Mouse (Mus musculus) monocyte, adult 2 months (primary cell): Measurements from ENCODE around the gene Yae1d1.
"Not testable (repeated sequence)": the region's sequence is repeated elsewhere in the genome, so short reads cannot be mapped to it uniquely, and the experiment has no call there.

Experiments
- DNase-seq, 2 experiments: peaks; one replicate each; pipeline ENCODE4 v3.0.0; 2022; ENCODE audit warnings: low spot score in 2 of 2, low read depth in 1 of 2

Yae1d1 gene

DNA sequence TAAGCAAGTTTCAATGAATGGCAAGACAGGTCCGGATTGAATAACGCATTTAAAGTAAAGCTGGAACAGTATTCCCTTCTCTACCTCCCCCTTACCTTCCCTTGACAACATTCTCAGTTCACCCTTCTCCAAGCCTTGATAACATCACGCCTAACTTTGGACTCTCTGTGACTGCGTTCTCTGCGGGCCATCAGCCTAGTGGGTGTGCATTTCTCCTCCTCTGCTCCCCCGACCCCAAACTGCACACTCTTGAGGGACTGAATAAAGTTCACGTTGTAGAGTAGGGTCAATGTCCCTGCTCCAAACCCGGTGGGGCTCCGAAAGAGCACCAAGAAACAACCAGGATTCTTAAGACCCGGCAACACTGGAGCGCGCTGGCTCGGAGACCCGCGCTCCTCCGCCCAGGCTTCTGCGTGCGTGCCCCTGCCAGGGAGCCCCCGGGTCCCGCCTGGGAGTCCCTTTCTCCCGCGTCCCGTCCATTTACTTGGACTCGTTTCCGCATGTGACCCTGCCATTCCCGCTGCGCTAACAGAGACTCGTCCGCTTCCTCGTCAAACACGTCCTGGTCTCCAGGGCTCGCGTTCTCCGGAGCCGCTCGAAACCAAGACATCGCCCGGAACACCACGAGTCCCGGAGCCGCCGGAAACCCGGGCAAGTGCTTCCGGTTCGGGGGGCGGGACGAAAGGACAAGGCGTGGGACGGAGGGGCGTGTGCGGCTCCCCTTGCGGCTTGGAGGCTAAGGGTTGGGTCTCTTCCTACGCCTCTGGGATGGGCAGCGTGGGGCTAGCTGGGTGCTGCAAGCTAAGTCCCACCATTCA lies at the start of gene Yae1d1:
TSS of gene Yae1d1 (minus strand) at position 653 of the 818 bp plus-strand sequence.
- peak; percentile 49 to 72 for DNase-seq

DNA sequence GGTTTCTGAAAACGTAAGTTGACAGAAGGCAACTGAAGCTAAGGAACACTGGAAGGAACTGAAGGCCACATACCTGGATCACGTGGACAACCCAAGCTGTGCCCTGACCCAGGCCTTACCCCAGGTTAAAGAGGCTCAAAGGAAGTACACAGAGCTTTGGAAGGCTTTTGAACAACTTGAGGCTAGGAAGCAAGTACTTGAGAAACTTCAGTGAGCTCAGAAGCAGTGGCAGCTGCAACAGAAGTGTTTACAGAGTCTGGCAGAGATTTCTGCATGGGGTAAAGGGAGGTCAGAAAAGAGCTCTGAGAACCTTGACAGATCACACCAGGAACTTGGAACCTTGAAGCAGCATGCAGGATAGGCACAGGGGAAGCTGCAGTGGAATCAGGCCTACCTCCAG lies 45.7 kb upstream of the Yae1d1 start:
- DNase-seq: no peak

DNA sequence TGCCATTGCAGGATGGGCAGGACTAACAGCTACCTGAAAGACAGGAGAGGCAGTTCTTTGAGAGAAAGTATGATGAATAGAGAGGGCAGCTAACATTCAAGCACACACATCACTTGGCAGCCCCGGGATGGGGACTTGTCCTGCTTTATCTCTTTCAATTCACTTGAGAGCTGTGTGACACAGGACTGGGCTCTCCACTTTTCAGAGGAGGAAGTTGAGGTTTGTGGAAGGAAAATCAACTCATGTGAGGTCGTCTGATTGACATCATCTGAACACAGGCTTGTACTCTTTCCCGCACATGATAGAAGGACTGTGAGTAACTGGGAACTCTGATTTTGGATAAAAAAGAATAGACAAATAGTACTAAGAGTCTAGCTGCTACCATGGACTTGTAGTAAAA lies 23.5 kb upstream of the Yae1d1 start:
- no peak for DNase-seq

DNA sequence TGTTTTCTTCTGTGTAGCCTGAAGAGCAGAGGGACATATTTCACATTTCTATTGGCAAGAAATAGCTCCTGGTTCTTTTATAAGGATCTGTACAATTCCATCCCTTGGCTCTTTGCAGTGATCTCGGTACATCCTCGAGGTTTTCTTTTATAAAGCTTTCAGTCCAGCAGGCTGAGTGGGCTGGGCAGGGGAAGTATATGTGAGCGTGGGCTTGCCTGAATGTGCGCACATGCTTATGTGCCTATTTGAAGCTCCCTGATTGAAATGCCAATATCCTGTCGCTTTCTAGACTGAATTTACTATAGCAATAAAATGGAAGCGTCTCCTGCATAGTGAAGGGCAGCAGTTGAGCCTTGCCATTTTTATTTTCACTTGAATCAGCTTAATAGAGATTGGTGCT lies 20.1 kb upstream of the Yae1d1 start:
- no peak for DNase-seq

DNA sequence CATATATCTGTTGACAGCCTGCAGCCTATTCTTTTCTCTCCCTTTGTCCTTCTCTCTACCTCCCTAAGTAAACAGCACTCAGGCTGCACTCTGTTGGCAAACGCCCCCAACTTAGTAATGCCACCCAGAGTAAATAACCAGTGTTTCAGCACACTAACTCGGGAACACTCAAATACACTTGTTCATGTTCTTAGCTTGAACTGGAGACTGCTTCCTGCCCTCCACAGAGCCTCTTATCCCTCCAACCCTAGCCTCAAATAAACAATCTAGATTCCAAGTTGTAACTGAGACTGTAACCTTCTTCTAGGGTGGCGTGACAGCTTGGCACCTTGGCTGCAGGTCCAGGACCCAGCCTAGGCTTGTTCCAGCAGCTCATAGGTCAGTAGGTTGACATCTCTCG lies 17.9 kb upstream of the Yae1d1 start:
- no peak for DNase-seq

DNA sequence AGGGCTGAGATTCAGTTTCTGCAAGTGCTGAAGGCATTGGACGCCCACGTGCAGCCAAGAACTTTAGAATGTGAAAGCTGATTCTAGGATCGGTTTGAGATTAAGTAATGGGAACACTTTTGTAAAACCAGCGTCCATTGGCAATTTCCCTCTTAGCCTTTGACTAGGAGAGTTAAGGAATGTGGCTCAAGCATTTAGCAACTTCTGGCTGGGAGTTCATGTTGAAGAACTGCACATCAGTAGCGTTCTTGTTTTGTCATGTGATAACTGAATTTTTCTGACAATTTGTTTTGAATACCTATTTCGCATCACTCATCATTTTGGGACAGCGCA lies 332 bp upstream of the Yae1d1 start:
- no peak for DNase-seq

DNA sequence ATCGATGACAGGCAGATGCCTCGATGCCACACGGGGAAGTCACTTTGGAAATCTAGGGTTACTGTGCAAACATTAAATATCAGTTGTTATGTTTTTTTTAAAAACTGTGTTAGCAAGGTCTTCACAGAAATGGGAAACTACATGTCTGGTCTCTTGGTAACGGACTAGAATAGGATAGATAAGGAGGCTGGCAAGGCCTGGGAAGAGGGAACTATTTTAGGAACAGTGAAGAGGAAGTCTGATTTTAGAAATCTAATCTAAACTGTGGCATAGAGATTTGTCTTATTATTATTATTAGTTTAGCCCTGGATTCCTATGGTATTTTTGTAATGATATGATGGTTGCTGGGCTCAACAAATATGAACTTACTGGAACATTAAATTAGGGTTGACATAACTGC lies 1.1 kb downstream of the Yae1d1 start:
- DNase-seq: no peak

DNA sequence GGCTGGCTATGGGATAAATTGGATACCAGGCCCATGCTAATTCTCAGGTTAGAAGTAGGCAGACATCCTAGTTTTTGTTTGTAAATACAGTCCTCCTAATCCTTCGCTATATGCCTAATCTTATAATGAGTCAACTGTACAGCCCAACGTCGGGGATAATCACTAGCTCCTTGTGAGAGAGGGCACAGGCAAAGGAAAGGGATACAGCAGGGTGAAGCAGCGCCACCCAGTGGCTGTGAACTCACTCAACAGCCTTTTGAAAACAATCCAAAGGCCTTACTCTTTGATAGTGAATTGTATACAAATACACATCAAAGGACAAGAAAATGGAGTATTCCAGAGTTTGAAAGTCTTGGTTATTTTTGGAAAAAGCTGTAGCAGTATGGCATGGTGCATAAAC lies 10.0 kb downstream of the Yae1d1 start:
- peak in 1 of 2 experiments; percentile 15 for DNase-seq

DNA sequence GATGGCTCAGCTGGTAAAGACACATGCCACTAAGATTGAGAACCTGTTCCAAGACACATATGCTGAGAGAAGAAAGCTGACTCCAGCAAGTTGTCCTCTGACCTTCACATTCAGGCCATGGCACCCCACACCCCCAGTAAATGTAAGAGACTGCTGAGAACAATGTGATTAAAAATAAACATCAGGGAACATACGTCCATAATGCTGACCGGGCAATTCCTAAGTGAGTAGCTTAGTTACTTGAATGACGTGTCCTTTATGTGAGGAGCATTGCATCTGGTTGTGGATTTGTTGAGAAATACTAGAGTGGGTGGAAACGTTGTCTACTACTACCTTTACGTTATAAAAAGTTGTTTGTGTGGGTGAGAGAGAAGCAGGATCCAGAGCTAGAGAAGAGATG lies 10.5 kb downstream of the Yae1d1 start:
- DNase-seq: no peak

DNA sequence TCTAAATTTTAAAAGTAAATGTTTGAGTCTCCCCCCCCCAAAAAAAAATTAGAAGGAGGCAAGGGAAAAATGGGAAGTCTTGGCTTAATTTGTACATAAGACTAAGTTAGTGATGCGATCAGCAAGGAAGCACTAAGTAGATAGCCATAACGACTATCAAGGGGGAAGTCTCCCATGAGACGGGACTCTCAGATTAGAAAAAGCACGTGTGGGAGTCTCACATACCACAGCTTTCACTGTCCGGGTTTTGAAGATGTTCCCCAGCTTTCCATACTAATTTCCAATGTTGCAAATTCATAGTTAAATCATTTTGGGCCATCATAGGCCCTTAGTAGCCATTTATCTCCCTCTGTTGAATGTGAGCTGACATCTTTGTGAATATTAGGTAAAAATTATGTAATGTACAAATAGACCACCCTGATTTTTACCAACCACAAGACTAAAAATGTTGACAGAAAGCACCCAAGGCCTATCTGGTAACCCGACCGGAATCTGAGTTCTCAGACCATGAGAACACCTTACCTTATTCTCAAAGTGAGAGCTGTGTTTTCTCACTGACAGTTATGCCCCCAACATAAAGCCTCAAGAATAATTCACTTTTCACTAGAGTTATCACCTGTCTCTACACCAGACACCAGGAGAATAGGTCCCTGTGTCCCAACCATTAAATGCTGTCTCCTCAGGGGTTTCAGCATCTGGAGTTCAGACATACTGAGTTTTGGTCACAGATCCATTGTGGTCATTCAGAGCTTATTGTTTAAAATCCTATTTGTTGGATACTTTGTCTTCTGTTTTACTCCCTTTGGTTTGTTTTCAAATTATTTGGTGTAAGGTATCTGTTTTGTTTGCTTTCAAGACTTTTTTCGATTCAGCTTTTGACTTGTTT lies 16.1 kb downstream of the Yae1d1 start:
- DNase-seq: no peak

DNA sequence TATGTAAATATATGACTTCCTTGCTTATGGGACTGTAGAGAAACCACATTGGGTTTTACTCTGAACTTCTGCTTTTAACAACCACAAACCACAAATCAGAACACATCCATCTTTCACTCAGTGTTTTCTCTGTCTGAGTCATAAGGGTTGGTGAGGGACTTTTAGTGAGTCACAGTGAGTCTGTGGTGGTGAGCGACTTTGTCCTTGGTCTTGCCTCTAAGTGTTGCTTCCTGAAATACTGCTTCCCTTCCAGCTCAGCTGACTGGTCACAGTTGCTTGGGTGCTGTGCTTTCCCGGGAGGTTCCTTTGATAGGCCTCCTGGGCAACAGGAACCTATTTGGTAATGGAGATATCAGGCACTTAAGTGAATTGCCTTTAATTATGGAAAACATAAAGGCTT lies 17.3 kb downstream of the Yae1d1 start:
- DNase-seq: peak; percentile 64 to 76

DNA sequence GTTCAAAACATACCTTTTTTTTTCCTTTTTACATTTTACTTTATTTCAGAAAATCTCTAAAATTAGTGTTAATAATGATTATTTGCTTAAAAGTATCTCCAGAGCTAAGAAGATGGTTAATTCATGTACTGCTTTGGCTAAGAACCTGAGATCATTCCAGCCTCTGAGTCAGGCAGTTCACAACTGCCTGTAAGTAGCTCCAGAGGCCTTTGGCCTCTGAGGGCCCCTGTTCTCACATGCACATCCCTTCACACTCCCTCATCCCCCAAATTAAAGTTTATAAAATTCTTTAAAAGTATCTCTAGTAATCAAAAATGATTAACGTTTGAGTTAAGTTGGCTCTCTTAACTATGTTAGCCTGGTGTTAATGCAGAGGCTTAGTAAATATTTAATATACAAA lies 17.7 kb downstream of the Yae1d1 start:
- no peak for DNase-seq

DNA sequence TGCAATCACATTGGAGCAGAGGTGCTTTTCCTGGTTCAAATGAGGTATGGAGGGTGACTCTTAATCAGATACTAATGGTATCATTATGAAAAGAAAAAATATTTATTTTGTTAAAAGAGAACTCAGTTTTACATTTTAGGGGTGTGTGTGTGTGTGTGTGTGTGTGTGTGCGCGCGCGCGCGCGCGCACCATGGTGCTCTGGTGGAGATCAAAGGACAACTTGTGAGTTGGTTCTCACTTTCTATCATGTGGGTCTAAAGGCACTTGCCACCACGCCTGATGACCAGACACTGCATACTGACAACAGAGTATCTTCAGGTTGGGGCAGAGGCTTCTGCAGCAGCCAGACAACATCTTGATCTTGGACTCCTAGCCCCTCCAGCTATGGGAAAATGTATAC lies 18.4 kb downstream of the Yae1d1 start:
- no peak for DNase-seq

DNA sequence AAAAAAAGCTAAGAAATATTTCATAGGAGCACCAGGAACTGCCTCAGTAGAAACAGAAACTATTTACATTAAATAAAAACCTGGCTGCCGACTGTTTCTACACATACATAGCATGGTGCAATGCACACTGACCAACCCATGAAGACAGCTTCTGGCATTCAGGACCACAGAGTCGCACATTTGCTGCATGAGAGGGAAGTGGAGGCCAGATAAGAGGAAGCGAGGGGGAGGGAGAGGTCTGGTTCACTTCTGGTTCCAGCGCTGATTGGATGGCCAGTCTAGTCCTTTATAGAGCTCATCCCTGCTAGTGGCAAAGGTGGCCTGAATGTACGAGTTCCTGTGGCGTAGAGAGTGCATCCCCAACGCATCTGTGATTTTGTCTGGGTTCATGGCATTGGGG lies 32.5 kb downstream of the Yae1d1 start:
- peak in 1 of 2 experiments; percentile 27 for DNase-seq

DNA sequence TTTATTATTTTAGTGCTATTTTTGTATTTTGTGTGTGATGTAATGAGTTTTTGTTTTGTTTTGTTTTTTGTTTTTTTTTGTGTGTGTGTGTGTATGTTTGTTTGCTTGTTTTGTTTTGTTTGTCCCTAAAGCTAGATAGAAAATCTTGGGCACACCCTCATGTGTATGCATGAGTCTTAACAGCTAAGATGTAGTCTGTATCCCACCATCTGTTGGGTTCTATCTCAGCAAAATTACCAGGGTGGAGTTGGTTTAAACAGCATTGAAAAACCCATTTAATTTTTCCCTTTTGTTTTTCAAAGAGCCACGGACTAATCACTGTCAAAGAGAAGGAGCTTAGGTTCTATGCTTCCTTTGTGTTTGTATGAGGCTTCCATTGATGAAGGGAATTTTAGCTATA lies 38.9 kb downstream of the Yae1d1 start:
- DNase-seq: no peak

DNA sequence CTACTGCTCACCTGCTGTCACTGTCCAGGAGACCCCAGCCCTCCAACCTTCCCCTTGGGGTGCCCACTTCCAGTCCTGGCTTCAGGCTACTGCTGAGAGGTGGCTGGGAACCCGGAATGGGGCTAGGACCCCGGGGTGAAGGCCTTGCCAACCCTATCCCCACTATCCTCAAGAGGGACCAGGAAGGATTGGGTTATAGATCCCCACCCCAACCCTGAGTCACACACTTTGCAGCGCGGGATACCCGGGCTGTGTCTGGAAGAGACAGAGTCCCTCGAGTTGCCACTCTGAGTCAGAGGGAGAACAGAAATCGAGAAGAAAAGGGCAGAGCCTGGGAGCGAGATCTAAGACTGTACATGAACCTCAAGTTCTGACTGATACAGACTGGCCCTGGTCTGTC lies 42.6 kb downstream of the Yae1d1 start:
- DNase-seq: not testable (repeated sequence)

DNA sequence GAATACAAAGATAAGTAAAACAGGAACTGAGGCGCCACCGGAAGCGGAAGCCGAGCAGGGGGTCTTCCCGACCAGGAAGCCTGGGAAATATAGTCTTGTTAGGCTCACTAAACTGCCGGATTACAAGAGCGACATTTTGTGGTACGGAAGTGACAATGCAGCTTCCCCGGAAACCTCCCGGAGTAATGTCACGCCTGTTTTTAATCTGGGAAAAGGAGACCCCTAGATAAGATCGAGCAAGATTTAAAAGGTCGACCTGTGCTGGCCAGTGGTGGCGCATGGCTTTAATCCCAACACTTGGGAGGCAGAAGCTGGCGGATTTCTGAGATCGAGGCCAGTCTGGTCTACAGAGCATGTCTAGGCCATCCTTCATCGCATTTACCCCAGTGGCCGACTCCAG lies 43.6 kb downstream of the Yae1d1 start:
- DNase-seq: no peak

DNA sequence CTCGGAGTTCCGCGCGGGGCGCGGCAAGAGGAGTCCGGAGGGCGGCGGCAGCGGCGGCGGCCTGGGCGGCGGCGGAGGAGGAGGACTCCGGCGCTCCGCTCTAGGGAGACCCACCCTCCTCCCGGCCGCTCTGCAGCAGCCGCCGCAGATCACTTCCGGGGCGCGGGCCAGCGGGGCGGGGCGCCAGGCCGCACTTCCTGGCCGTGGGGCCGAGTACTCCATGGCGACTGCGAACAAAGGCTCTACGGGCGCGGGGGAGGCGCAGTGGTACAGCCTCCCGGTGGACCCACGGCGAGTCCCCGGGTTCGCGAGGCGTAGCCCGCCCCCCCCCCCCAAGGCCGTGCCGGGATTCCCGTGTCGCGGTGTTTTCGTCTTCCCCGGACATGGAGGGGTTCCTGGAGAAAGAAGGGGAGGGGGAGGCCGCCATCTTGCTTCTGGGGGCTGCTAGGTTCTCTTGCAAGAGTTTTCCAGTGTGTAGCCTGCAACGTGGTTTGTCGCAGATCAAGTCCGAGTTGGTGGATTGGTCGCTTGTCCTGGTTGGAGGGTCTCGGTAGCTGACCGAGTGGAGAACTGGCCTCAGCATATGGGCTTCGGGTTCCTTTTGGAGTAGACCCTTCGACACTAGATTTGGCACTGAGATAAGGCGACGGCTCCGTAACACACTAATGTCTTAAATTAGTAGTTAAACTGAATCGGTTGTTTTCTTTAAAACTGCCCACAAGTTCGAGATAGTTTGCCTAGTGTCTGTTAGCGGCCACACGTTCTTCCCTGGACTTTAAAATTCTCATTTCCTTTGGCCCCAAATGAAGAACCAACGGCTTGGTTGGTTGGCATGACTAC lies 48.9 kb downstream of the Yae1d1 start, which contains the start of gene Rala:
TSS of gene Rala (minus strand) at position 162 of the 840 bp plus-strand sequence.
- DNase-seq: peak; percentile 67 to 81

DNA sequence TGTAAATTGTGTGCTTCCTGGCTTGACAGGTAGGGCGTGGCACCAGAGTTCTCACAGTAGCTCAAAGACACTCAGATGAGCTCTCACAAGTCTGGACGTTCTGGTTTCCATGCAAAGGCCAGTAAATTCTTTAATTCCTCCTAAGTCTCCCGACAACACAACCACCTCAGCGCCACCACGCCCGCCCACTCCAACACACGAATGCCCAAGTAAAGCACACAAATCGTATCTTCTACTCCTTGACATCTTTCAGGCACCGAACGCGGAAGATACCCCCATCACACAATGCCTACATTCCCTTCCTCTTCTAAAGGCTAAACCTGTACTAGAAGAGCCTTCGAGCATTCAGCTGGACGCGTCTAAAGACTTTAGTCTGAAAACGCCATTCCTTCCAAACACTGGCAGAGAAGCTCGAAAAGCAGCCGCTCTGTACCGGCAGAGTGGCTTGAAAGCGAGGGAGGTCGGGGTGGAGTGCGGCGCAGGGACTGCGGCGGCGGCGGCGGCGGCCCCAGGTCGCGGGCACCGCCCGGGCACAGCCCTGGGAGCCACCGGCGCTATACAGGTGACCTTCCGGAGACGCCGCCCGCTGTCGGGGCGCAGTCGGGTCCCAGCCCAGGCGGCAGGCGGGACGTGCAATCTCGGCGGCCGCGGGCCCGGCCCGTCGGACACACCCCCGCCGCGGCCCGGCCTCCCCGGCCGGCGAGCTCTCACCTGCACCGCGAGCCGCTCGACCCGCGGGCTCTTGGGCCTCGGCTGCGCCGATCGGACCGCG lies 49.7 kb downstream of the Yae1d1 start:
- no peak for DNase-seq

DNA sequence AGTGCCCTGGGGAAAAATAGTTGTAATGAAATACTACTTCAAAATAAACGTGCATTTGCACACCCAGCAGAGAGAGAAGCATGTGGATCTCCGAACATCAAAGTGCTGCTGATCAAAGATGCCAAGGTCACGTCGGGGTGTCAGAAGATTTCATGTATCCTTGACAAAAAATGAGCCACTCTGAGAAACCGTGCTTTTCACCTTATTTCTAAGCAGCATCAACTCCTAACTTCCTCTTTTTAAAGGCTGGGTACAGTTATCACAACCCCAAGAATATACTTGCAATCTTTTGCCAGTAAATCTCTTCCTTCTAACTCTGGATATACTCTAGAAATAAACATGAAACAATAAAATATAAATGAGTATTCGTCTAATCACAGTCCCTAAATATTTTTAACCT lies 50.8 kb downstream of the Yae1d1 start:
- no peak for DNase-seq
